Mouse (Mus musculus) liver, postnatal 0 days (tissue): Measurements from ENCODE around the gene Slirp.

Experiments
- CTCF ChIP-seq: sonication (generic); IDR thresholded peaks from 2 replicates; pipeline ENCODE4 v1.5.1; 2016; ENCODE audit warnings: antibody characterized with exemption, low read depth
- EP300 ChIP-seq: IDR thresholded peaks from 2 replicates; pipeline ENCODE4 v1.6.1; 2016; ENCODE audit warnings: antibody characterized with exemption, low read depth, mild to moderate bottlenecking

DNA sequence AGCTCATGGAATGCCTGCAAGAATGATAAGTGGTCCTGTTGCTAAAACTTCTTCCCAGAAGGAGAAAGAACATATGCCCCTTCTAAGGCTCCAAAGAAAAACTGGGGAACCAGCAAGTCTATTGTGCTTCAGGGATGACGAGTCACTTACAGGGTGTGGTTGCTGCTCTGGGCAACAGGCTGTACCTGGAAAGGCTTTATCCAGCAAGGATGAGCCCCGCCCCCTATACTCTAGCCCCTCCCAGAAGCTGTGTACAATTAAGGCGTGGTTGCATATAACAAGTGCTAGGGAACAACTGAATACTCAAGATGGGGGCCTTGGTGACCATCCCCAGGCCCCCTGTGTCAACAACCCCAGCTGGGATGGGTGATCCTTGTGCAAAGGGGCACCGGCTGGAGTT lies 34.6 kb upstream of the Slirp start:
- TF ChIP-seq EP300, result no peak
- TF ChIP-seq CTCF, result no peak
